Mouse (Mus musculus): ENCODE measurements around the gene Rnase13.

The Rnase13 gene

DNA sequence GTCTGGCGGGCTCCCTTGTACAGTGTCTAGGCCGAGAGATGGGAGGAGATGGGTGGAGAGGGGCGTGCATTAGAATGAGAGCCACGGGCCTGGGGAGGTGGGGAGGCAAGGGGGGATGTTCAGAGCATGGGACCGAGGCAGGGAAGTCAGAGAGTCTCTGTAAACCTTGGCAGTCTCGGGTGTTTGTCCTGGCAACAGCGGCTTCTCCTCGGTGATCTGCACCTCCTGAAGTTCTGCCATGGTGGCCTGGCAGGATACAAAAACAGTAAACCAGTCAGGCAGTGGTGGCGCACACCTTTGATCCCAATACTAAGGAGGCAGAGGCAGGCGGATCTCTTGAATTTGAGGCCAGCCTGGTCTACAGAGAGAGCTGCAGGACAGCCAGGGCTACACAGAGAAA is 11.3 kb downstream of the Rnase13 start:
- Histone ChIP-seq H3K27me3 (ENCODE audit: insufficient read depth, low read length) (peaks cover 25% of the 10 kb centered on the region), H3K4me3 (replicated peaks; ENCODE audit: low read length) (peak overlapping the region; percentile 26; the same call in 1 of the 2 replicates), H3K4me1 (replicated peaks; ENCODE audit: low read depth, low read length) (peaks cover 47% of the 10 kb centered on the region), H3K9me3 (ENCODE audit: low read length) (peaks cover 22% of the 10 kb centered on the region), H3K36me3 (ENCODE audit: insufficient read depth, low read length) (peaks cover 49% of the 10 kb centered on the region)
- TF ChIP-seq NANOG (IDR thresholded peaks at IDR 0.05; ENCODE audit: borderline replicate concordance, low read length) = no peak
- TF ChIP-seq CTCF (conservative IDR thresholded peaks at IDR 0.05; ENCODE audit: low read length) = no peak
- TF ChIP-seq POU5F1 (IDR thresholded peaks at IDR 0.05; ENCODE audit: borderline replicate concordance, low read length) = no peak

DNA sequence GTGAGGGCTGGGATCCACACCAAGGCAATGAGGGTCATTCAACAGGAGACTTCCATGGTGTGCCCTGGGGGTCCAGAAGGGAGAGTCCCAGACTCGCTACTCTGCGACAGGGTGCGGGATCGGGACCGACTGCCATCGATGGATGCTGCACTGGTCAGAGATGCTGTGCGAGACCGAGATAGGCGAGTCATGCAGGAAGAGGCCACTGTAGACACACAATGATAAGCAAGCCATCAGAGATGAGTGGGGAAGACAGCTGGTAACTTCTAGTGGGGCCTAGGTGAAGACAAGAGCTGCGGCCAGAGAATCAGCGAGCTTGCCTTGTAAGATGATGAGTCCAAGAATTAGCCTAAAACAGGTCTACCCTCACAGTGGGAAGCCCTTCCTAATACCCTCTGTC is 16.5 kb downstream of the Rnase13 start:
- H3K27me3 ChIP-seq (ENCODE audit: insufficient read depth, low read length) = no peaks in the 10 kb centered on the region
- peaks cover 60% of the 10 kb centered on the region for H3K36me3 ChIP-seq (ENCODE audit: insufficient read depth, low read length)
- H3K4me1 ChIP-seq (replicated peaks; ENCODE audit: low read depth, low read length) = peaks cover 27% of the 10 kb centered on the region
- TF ChIP-seq CTCF (conservative IDR thresholded peaks at IDR 0.05; ENCODE audit: low read length) (no peak), NANOG (IDR thresholded peaks at IDR 0.05; ENCODE audit: borderline replicate concordance, low read length) (no peak)
- no peak overlapping the region for H3K4me3 ChIP-seq (replicated peaks; ENCODE audit: low read length)
- H3K9me3 ChIP-seq (ENCODE audit: low read length) = peaks cover 35% of the 10 kb centered on the region

GRCm38 (mm10) chr14:51904706-51905105 is 17.9 kb downstream of the Rnase13 start:
- Histone ChIP-seq H3K9me3 (ENCODE audit: low read length) (peaks cover 35% of the 10 kb centered on the region), H3K4me3 (replicated peaks; ENCODE audit: low read length) (no peak overlapping the region), H3K4me1 (replicated peaks; ENCODE audit: low read depth, low read length) (peaks cover 24% of the 10 kb centered on the region), H3K27me3 (ENCODE audit: insufficient read depth, low read length) (no peaks in the 10 kb centered on the region), H3K36me3 (ENCODE audit: insufficient read depth, low read length) (peaks cover 46% of the 10 kb centered on the region)
- TF ChIP-seq POU5F1 (IDR thresholded peaks at IDR 0.05; ENCODE audit: borderline replicate concordance, low read length) (no peak), NANOG (IDR thresholded peaks at IDR 0.05; ENCODE audit: borderline replicate concordance, low read length) (no peak), CTCF (conservative IDR thresholded peaks at IDR 0.05; ENCODE audit: low read length) (no peak)

DNA sequence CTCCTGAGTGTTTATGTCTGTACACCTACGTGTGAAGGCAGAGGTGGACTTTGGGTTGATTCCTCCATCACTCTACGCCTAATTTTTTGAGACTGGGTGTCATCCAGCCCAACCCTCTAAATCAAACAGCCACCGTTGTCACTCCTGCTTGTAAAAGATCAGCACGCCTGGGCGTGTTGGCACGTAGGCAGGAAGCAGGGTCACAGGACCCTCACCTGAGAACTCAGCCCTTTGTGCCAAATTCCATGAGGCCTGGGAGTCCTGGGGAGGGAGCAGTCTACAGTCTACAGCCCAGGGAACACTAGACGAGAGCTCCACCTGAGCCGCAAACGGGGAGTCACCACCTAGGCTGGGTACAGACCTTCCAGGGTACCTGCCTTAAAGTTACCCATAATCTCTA is 18.8 kb downstream of the Rnase13 start:
- Histone ChIP-seq H3K4me1 (replicated peaks; ENCODE audit: low read depth, low read length) (peaks cover 24% of the 10 kb centered on the region), H3K4me3 (replicated peaks; ENCODE audit: low read length) (no peak overlapping the region), H3K36me3 (ENCODE audit: insufficient read depth, low read length) (peaks cover 37% of the 10 kb centered on the region), H3K27me3 (ENCODE audit: insufficient read depth, low read length) (no peaks in the 10 kb centered on the region), H3K9me3 (ENCODE audit: low read length) (peaks cover 35% of the 10 kb centered on the region)
- TF ChIP-seq CTCF (conservative IDR thresholded peaks at IDR 0.05; ENCODE audit: low read length) (no peak), POU5F1 (IDR thresholded peaks at IDR 0.05; ENCODE audit: borderline replicate concordance, low read length) (no peak), NANOG (IDR thresholded peaks at IDR 0.05; ENCODE audit: borderline replicate concordance, low read length) (no peak)

DNA sequence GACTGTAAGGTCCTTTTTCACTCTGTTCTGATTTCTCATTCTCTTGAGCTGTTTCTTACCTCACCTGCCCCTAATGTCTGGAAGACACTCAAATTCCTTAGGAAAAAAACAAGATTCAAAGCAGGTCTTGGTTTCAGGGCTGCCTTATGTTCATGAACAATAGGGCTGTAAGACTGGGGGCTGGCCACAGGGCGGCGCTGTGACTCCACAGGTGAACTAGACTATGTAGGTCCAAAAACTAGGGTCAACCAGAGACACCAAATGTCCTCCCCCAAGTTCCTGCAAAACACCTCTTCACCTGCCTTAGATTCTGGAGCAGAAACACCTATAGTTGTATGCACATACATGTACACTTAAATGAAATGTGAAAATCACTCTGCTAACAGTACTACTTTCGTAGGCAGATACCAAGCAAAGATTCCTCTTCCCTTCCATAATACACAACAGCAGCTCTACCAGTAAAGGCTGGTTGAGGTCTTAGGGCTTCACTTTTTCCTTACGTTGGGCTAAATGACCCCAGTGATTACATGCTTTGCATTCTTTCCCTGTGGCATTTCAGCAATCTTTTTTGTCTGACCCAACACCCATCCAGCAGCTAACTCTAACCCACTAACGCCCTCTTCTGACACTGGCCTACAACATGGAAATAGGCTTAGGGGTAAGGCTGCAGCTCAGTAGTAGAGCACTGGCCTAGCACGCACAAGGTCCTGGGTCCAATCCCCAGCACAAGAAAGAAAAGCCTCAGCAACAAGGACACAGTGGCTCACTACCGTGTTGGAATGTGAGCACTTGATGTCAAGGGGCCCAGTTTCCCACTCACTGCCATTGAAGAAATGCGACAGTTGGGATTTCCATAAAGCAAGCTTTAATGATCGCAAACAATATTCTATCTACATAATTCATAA is 19.5 kb downstream of the Rnase13 start:
- H3K4me3 ChIP-seq (replicated peaks; ENCODE audit: low read length) = no peak overlapping the region
- peaks cover 21% of the 10 kb centered on the region for H3K4me1 ChIP-seq (replicated peaks; ENCODE audit: low read depth, low read length)
- TF ChIP-seq POU5F1 (IDR thresholded peaks at IDR 0.05; ENCODE audit: borderline replicate concordance, low read length) (no peak), CTCF (conservative IDR thresholded peaks at IDR 0.05; ENCODE audit: low read length) (peak; percentile 84), NANOG (IDR thresholded peaks at IDR 0.05; ENCODE audit: borderline replicate concordance, low read length) (no peak)
- peaks cover 30% of the 10 kb centered on the region for H3K36me3 ChIP-seq (ENCODE audit: insufficient read depth, low read length)
- peaks cover 31% of the 10 kb centered on the region for H3K9me3 ChIP-seq (ENCODE audit: low read length)
- H3K27me3 ChIP-seq (ENCODE audit: insufficient read depth, low read length) = no peaks in the 10 kb centered on the region

GRCm38 (mm10) chr14:51899351-51899750 is 23.2 kb downstream of the Rnase13 start:
- H3K4me1 ChIP-seq (replicated peaks; ENCODE audit: low read depth, low read length) = peaks cover 30% of the 10 kb centered on the region
- H3K27me3 ChIP-seq (ENCODE audit: insufficient read depth, low read length) = peaks cover 14% of the 10 kb centered on the region
- no peak overlapping the region for H3K4me3 ChIP-seq (replicated peaks; ENCODE audit: low read length)
- TF ChIP-seq POU5F1 (IDR thresholded peaks at IDR 0.05; ENCODE audit: borderline replicate concordance, low read length) = no peak
- no peak for TF ChIP-seq CTCF (conservative IDR thresholded peaks at IDR 0.05; ENCODE audit: low read length)
- TF ChIP-seq NANOG (IDR thresholded peaks at IDR 0.05; ENCODE audit: borderline replicate concordance, low read length) = no peak
- H3K36me3 ChIP-seq (ENCODE audit: insufficient read depth, low read length) = no peaks in the 10 kb centered on the region
- no peaks in the 10 kb centered on the region for H3K9me3 ChIP-seq (ENCODE audit: low read length)

- TF ChIP-seq NANOG (IDR thresholded peaks at IDR 0.05; ENCODE audit: borderline replicate concordance, low read length) = no peak
- TF ChIP-seq POU5F1 (IDR thresholded peaks at IDR 0.05; ENCODE audit: borderline replicate concordance, low read length) = no peak
- no peak for TF ChIP-seq CTCF (conservative IDR thresholded peaks at IDR 0.05; ENCODE audit: low read length)
These were observed 25.9 kb downstream of the Rnase13 start for GRCm38 (mm10) chr14:51896539-51897170.

DNA sequence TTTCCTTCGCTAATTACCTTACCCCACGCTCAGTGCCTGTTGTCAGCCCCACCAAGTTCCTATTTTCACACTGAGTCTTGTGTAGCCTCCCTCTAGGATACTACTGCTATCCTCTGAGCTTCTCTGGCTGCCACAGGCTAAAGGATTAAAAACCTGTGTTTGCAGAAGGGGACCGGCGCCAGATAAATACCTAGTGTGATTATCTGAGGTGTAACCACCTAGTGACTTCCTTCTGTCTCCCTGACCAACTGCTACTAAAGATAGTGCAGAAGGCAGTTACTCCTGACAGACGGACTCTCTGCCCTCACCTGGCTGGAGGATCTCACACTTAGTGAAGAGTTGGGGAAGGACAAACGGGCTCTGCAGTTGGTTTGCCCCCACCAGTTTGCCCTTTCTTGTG is 26.6 kb downstream of the Rnase13 start:
- peaks cover 46% of the 10 kb centered on the region for H3K4me1 ChIP-seq (replicated peaks; ENCODE audit: low read depth, low read length)
- TF ChIP-seq CTCF (conservative IDR thresholded peaks at IDR 0.05; ENCODE audit: low read length) = no peak
- no peak for TF ChIP-seq NANOG (IDR thresholded peaks at IDR 0.05; ENCODE audit: borderline replicate concordance, low read length)
- TF ChIP-seq POU5F1 (IDR thresholded peaks at IDR 0.05; ENCODE audit: borderline replicate concordance, low read length) = no peak
- H3K27me3 ChIP-seq (ENCODE audit: insufficient read depth, low read length) = peaks cover 16% of the 10 kb centered on the region
- H3K4me3 ChIP-seq (replicated peaks; ENCODE audit: low read length) = no peak overlapping the region
- H3K36me3 ChIP-seq (ENCODE audit: insufficient read depth, low read length) = peaks cover 9% of the 10 kb centered on the region
- no peaks in the 10 kb centered on the region for H3K9me3 ChIP-seq (ENCODE audit: low read length)

More at GRCm38 (mm10) chr14:51896539-51897170, 25.9 kb downstream of the Rnase13 start:
- Histone ChIP-seq H3K4me1 (replicated peaks; ENCODE audit: low read depth, low read length) (peaks cover 40% of the 10 kb centered on the region), H3K36me3 (ENCODE audit: insufficient read depth, low read length) (peaks cover 3% of the 10 kb centered on the region), H3K4me3 (replicated peaks; ENCODE audit: low read length) (no peak overlapping the region), H3K9me3 (ENCODE audit: low read length) (no peaks in the 10 kb centered on the region), H3K27me3 (ENCODE audit: insufficient read depth, low read length) (peaks cover 16% of the 10 kb centered on the region)

Data from E14TG2a.4 (cell line).